Mouse (Mus musculus) kidney, adult 10 weeks (tissue): Measurements from ENCODE around the gene Tmem207. TPM values are rescaled to one million over a fixed set of nuclear protein-coding genes. Genes with fewer than 3 reads are reported as not detected.

ENCODE experiments used
- polyA plus RNA-seq: library from polyadenylated mRNA; stranded (reverse); fragments of 350-450 nt; fragmentation: Illumina TruSeq; extraction: RNeasy Lipid Tissue Mini Kit (QIAGEN cat#74804); gene quantifications from one replicate; pipeline ENCODE4 v1.2.3, GENCODE M21; 2014; ENCODE audit warnings: low read depth, low replicate concordance

Tmem207 gene
- 112 TPM for polyA plus RNA-seq

DNA sequence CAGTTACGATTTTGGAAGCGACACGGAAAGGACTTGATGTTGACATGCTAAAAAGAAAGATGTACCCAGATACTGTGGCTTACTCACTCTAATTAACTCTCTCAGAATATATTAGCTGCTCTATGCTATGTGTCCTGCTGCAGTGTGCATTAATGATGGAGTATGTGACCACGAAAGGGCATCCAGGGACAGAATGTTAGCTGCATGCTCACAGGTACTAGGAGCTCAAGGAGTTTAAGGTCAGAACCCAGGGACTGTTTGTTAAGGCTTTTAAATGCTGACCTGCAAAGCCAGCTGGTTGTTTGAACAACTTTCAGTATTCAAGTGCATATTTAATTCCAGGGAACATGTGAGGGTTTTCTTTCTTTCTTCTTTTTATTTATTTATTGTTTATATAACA lies at the start of gene Tmem207:
Gene Tmem207, minus strand, starts transcription at position 101 of the 400 bp plus-strand sequence.

DNA sequence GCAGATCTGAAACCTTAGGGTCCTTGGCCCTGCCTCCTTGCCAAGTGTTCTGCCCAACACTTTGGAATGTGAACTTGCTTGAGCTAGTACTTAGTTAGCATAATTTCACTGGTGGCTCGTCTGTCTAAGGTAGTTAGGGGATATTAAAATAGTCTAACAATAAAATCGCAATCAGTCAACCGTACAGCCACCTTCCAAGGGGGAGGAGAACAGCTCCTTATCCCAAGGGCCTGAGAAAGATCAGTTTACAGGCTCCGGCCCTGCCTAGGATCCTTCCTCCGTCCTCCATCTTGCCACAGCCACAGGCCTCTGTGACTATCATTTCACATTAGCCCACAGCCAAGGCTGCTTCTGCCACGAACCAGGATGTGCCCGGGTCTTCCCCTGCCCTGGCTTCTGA lies 63.7 kb downstream of the Tmem207 start, which contains the start of gene Cldn16:
Gene Cldn16, plus strand, starts transcription at position 301 of the 400 bp plus-strand sequence.

Other genes with a start within 250 kb of the Tmem207 start
- 103 TPM for gene Cldn1, start 154.9 kb downstream of the Tmem207 start, polyA plus RNA-seq
- gene Cldn16, start 63.6 kb downstream of the Tmem207 start, polyA plus RNA-seq = 13.0 TPM
- 15.0 TPM for gene Il1rap, start 54.9 kb upstream of the Tmem207 start, polyA plus RNA-seq